Mouse (Mus musculus) regulatory T cell (primary cell): ENCODE measurements around the gene Slc9a9.

Experiments used
- in situ Hi-C: fragments of 300-600 bp; cut with MboI, MseI; formaldehyde crosslinking; loops from one replicate; pipeline ENCODE4 v1.15.1; 2025; ENCODE audit warnings: high pct_unique_total_duplicates

Gene Slc9a9

DNA sequence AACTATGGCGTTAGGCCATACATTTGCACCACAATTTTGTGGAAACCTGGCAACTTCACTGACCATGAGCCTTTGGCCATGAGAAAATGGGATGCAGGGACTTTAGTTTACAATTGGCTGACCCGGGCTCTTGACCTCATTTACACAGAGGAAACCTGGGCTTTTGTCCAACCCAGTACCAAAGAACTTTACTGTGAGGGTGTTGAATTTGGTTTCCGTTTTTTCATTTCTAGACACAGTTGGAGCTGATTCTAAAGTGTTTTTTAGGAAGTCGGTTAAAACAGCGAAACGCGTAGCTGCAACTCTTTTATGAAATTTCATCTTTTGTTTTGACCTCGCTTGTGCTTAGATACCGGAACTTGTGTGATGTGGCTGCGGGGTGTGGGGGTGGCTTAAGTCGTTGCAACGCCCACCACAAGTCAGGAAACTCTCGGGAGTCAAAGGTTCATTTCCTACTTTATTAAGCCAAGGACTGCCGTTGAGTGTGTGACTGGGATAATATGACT is 402.8 kb downstream of the Slc9a9 start:
- in situ Hi-C loops = no loop called here

DNA sequence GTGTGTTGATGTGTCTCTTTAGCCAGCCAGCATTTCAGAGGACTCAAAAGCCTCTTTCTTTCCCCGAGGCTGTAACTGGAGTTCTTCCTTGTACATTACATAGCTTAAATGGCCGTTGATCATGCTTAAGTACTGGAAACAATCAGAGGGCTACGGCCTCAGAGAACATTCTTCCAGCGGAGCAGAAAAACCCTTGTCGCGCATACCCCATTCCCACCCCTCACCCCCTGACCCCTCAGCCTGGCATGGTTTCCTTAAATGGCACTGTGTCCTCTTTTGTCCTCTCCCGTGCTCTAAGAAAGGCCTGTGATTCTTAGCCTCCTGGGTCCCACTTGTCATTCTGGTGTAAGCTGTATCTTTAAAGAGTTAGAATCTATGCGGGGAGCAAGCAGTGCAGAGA is 404.0 kb downstream of the Slc9a9 start:
- in situ Hi-C loops = no loop called here

DNA sequence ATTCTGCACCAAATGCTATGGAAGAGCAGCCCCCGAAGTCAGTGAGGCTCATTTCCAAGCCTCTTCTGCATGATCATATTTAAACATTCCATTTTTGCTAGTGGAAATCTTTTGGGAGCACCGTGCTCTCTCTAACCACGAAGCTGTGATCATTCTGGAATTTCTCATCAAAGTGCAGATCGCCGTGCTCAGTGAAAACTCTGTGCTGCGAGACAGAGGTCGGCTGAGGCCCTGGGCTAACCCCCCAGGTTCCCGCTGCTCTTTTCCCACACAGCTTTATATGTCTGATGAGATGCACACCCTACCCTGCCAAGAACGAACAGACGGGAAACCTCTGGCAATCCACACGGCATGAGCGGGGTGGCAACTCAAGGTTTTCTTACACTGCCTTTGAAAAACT is 406.1 kb downstream of the Slc9a9 start:
- in situ Hi-C loops = no loop called here

DNA sequence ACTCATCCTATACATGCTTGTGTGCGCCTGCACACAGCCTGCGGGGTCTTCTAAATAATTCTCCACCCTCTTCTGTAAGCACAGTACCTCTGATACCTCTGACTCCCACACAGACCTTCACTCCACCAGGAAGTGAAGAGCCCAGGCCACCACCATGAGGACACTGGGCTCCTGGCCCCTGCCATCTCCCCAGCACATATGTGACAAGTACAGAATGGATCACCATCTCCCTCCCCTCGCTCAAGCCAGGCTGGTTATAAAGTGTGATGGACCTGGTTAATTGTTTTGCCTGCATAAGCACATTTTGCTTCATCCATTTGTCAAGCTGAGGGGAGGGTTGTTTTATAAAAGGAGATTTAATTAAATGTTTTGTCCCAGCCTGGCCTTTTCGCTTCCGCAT is 408.2 kb downstream of the Slc9a9 start:
- in situ Hi-C loops = no loop called here

DNA sequence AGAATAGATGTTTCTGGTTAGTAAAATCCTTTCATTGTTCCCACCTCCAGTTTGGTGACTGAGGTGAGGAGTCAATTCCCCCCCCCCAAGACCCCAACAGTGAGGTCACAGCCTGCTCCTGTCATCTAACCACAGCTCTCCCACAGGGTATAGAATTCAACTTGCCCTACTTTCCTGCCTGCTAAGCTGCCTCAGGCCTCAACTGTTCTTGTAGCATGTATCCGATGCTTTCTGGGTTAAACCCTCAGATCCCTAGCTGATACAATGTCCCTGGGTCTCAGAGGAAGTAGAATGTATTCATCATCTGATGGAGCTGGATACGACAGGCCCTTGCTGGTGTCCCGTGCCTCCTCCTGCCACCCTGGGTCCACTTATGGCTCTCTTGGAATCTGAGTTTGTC is 408.9 kb downstream of the Slc9a9 start:
- in situ Hi-C loops = no loop called here

DNA sequence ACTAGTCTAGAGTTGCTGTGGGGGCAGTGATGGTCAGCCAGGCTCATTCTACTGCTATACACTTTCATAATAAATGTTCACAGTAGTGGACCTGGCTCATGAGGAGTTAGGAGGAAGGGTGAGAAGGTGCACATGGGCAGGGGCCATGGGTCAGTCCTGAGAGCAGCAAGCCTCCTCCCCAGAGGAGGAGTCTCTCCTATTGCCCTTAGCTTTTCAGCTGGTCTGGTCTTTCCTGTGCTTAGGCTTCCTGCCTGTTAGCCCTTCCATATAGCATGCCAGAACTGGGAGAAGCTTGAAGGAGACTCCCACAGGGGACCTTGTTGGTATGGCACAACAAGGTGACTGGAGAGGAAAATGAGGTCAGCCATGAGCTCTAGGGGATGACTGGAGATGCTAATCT is 410.2 kb downstream of the Slc9a9 start:
- in situ Hi-C loops = no loop called here

DNA sequence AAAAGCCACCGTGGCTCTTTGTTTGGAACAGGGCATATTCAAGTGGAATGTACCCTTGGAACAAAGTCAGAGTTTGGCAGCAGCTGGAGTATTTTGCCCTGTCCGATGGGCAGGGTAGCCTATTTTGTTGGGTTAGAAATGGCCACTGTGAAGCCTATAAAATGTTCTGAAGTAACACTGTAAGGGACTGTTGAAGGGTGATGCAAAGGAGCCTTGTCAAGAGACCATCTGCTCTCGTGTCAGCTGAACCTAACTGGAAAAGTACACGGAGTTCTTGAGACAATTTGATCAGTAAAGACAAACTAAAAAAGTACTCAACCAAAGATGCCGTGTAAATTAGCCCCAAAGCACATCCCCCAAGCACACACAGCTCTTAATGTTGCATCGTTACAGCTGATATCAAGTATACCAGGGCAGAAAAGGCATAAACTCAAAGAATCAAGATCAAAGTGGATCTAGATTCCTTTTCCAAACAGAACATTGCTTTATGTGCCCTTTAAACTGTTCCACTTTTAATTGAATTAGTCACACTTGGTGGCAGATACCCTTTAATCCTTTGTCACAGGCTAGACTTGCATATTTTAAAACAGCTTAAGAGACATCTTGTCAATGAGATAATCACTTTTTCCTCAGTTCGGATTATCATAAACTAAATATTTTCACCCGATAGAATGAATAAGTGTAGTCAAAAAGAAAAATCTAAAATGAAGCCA is 416.6 kb downstream of the Slc9a9 start:
- in situ Hi-C loops = no loop called here

DNA sequence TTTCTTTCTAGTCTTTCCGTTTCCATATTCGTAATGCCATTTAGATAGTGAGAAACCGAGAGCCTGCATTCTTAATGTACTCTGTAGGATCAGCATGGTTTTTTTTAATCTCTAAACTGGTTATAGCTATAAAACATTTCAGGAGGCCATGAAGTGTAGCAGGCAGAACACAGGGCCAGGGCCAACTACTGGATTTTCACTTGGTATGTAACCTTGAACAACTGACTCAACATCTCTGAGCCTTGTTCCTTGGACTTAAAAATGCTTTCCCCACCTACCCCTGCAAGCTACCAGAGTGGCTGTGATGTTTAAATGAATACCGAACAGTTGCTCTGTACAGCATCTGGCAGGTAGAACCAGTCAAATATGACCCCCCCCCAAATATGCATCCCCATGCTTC is 418.5 kb downstream of the Slc9a9 start:
- in situ Hi-C loops = no loop called here

DNA sequence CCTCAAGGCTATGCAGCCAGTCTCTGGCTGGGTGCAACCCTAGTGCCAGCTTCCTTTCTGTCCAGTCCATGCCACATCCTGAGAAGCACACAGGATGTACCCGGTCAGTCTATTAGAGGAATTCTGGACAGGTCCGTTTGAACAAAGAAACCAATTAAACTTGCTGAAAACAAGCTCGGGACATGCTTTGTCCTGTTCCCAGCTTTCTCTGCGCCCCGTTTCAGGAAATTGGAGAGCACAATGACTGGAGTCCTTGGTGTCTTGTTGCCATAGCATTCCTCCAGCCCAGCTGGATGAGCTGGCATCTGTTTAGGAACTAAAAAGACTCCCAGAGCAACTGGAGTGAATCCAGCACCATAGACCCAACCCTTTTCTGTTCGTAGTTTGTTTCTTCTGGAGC is 419.3 kb downstream of the Slc9a9 start:
- in situ Hi-C loops = no loop called here

DNA sequence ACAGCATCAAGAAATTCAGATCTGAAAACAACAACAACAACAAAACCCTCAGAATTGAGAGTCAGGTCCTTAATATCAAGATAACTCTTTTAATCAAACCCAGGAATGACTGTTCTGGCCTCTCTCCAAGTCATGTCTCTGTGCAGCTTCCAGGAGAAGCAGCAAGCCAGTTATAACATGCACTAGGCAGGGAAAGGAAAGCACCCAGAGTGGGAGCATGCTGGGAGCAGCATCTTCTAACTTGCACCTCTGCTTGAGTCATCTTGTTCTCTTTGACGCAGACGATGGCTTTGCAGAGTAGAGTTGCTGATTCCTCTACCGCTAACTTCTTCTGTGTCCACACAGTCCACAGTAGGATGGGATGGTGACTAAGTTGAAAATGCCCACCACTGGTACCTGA is 426.8 kb downstream of the Slc9a9 start:
- in situ Hi-C loops = no loop called here

DNA sequence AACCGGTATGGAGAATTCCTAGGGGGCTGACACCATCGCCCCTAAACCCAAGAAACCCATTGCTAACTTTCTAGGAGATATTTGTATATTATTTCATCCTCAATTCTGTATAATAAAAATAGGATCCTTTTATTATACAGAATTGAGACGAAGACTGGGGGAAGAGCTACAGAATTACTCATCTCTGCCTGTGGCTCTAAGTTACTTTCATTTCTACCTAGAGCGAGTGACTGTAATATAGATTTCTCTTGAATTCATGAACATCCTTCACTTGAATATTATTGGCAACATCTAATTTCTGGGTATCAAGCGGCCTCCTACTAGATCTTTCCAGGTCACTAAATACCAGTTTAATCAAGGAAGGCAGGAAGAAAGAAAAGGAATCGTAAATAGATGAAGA is 436.1 kb downstream of the Slc9a9 start:
- in situ Hi-C loops = no loop called here

DNA sequence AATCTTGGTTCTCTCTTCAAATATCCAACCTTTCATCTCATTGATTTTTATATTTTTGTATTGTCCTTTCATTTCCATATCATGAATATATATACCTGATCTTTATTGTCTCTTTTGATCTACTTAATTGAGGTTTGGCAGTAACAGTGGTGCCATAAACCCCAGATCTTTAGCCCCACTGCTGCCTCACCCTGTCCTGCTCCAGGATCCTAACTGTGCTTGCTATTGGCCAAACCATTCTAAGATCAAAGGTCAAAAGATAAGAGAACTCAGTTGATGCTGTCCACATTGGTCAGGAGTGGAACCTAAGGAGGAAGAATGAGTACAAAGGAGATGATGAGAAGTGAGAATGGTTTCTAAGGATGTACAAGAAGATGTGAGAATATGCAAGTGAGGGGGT is 440.1 kb downstream of the Slc9a9 start:
- in situ Hi-C loops = no loop called here

DNA sequence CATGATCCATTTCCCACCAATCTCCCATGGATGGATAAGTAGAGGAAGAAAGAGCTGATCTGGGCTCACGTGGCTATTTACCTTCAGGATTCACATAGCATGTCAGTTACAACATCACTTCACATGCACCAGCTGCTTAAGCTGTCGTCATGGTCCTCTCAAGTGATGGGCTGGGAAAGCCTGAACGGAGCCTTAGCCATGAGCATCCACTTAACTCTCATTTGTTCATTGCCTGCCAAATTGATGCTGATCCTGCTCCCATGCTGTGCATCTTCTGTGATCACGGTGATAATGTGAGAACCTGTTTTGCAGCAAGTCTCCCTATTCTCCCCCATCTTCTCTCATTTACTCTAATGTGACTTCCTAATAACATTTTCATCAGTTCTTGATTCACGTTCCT is 441.1 kb downstream of the Slc9a9 start:
- in situ Hi-C loops = no loop called here

DNA sequence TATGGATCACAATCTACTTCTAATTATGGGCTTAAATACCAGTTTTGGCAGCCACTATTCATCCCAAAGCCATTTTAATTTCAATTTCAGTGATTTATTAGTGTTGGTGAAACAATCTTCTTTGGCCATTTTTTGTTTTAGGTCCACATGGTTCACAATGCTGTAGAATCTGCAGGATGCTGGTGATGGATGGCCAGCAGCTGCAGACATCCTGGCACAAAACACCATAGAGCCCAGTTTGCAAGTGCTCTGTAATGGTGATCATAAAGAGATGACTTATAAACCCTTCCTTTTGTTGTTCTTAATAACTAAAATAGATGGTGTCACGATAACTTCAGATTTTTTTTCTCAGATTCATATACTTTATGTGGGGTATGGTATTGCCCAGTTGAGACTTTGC is 442.0 kb downstream of the Slc9a9 start:
- in situ Hi-C loops = no loop called here

DNA sequence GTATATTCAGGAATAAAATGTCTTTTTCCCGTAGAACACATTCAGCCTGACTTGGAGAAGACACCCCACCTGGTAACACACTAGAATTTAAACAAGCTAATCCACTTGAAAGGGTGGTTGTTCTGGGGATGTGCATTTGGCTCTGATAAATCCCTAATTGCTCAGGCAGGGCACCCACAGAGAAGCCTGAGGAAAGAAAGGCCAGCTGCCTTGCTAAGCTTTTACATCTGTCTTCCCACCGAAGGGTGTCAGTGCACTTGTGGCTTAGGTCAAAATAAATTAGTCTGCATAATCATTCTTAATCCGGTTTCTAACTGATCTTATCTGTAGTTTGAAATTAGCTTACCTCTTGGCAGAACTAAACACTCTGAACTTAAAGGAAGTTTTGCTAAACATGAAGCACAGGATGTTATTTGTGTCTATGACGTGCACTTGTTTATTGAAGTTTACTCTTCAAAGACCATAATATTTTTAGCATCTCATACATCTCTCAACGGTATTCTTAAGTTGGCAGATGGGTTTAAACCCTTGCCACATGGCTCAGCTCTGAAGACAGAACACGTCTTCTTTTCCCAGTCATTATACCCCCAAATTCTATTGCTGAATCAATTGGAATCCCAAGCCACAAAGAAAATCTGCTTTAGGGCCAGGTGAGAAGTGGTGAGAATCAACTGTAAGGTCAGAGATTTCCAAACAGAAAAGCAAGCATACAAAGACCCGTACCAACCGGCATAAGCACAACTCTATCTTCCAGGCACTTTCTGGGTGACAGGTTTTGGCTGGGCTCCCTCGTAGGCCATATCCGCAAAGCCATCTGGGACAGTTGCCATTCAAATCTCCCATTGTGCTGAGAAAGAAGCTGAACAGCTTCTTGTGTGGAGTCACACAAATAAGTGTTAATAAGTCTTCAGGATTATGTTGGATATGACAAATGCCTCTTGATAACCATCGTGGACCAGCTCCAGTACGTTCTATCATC is 443.7 kb downstream of the Slc9a9 start:
- in situ Hi-C loops = no loop called here

DNA sequence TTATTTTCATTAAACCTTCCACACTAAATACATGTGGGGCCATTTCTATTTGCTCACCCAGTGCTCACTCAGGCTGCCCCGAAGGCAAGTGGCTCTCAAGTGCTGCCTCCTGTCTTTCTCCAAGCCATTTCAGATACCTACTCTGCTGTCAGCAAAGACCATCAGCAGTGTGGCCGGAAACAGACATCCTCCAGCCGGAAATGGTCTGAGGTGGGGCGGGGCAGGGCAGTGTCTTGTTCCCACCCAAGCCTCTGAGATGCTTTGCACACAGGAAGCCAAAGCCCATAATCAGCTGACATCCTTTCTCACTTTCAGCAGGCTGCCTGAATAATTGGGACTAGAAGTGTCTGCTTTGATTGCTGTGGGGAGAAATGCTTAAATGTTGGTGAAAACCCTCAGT is 450.4 kb downstream of the Slc9a9 start:
- in situ Hi-C loops = no loop called here

DNA sequence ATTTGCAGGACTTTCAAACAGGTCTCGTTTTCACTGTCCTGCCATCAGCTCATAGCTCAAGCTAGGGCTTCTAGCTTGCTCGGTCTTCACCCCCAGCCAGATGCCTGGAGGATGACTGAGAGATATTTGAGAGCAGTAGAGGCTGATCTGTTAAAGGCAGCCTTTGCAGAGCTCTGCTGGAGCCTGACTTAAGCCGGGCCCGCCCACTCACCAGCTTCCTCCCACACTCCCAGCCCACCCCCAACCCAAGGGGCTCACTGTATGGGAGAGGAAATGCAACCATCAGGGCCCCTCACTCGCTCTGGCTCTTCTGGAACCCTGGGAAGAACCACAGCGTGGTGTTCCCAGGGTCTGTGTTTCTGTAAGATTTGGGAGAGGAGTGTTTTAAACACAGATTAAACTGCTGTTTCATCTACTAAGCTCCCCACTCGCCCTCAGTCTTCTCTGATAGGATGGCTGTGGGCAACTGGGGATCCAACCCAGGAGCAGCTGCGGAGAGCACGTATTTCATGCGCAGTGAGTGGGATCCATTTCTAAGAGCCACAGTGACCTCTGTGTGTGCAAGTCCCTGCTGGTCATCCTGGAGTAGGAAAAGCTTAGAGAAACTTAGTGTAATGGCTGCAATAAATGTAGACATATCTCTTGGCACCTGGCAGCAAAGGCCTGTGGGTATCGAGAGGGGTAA is 451.6 kb downstream of the Slc9a9 start:
- in situ Hi-C loops = no loop called here

DNA sequence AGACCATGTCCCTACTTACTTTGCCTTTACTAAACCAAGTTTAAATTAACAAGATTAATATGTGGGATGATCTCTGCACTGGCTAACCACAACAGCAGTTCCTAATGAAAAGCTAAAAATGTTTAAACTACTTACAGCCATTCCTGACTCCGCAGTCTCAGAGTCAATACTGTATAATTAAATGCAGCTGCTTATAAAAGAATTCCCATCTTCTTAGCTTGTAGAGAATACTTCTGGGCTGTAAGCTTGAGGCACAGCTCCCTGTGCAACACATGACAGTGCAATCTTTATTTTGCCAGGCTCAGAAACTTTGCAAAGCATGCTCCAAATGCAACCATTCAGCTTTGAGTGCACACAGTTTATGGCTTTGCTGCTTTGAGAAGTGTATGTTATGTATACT is 456.0 kb downstream of the Slc9a9 start:
- in situ Hi-C loops = no loop called here

DNA sequence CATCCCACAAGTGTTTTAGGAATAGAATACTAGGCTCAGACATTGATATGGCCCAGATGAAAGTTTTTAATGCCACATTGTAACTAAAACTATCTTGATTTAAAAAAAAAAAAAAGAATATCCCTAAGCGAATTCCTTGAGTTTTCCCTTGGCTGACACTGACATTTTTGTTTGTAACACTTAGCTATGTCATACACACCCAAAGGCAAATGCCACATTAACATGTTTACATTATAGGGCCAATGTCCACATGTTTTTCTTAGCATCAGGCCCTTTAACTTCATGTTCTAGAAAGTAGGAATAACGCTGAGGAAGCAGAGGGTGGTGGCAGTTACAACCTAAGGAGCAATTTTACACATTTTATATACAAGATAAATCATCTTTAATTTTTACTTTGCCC is 458.1 kb downstream of the Slc9a9 start:
- in situ Hi-C loops = no loop called here

DNA sequence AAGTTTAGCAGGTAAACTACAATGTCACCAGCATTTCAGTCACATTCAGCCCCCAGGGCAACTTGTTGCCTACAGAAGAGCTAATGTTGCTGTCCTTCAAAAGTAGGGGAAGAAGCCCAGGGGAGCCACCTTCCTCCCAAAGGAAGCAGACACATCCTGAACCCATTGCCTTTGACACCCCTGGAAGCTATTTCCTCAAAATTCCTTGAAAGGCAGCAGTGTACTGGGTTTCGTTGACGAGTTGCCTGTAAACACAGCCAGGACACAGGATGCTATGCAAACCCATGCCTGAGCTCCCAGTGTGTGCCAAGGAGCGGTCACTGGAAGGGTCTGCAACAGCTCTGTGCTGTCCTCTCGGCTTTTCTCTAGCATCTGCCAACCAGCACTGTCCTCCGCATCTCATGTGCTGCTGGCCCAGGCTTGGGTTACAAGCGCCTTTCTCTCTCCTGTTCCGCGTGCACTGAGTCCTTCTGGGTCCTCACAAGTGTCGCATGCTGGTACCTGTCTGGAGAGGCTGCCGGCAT is 479.6 kb downstream of the Slc9a9 start:
- in situ Hi-C loops = no loop called here

DNA sequence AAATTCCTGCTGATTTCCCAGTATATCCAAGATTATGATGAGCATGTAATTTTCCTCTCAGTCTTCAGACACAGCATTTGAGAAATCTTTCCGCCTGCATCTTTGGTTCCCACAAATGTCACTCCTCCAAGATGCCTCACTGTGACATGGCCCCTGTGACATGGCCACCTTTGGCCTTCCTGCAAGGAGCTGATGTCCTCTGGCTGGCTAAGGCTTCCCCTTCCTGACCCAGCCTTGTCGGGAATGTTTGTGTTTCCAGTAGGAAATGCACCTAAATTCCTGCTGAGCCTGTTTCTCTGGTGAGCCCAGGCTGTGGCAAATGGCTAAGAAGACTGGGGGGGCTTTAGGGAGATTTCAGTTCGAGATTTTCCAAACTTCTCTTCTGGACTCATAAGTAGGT is 480.4 kb downstream of the Slc9a9 start:
- in situ Hi-C loops = no loop called here

DNA sequence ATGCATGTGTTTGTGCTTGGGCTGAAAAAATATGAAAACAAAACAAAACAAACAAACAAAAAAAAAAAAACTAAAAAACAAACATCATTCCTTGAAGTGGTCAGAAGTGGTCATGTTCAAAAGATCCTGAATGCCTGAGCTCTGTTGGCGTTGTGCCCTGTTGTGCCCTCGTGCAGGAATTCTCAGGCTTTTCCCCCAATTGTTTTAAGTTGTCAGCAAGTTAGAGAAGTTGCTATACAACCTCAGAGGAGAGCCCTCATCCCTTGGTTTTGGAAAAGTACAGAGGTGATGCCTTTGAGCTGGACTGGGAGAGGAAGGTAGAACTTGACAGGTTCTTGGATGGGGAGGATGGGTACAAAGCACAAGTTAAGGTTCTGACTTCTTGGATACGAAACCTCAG is 480.9 kb downstream of the Slc9a9 start:
- in situ Hi-C loops = no loop called here
